Mouse (Mus musculus) gastrocnemius, adult 8-10 months (tissue): Measurements from ENCODE around the gene Ube2cbp. TPM values are rescaled to one million over a fixed set of nuclear protein-coding genes. Genes with fewer than 3 reads are reported as not detected.

Source experiments
- DNase-seq, 2 experiments: peaks; one replicate each; pipeline ENCODE4 v3.0.0; 2022; ENCODE audit warnings: low spot score in 2 of 2
- total RNA-seq, 4 experiments: library from RNA; stranded (reverse); gene quantifications; 2 replicates each; pipeline ENCODE4 v1.2.4; 2022

The Ube2cbp gene
- 1 to 10 TPM; 3.2 to 5.8 (median 3.7) TPM for total RNA-seq

DNA sequence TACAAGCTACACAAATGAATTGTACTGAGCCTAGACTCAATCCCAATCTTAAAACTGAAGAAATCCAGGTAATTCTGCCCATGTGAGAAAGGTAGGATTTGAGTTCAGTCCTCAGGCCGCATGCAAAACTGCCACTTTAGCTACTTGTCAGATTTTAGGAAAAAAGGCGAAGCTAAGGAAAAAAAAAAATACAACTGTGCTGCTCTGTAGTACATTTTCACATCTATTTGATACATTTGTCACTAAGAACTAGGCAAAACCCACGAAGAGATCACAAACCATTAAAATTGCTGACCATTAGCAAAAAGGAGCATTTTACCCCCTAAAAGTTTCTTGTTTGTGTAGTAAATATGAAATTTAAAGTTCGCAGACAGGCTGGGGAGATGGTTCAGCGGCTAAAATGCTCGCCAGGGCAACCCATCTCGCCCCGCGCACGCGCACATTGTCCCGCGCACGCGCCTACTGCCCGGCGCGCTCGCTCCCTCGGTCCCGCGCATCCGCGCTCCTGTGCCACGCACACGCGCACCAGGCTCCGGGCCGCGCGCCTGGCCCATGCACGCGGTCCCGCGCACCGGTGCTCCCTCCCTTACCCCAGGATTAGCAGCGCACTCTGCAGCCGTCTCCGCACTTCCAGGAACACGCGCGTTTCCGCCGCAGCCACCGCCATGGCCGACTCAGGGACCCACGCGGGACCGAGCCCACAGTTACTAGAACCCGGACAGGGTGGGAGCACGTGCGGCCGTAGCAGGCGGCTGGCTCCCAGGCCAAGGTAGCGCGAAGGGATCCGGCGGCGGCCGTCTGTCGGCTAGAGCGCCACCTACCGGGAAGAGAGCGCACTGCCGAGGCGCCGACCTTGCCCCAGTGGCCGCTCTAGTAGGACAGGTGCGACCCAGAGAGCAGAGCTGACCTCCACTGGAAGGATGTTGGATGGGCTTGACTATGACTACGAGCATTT, at the start of gene Ube2cbp:
Gene Ube2cbp, minus strand, starts transcription at position 800 of the 955 bp plus-strand sequence.
- DNase-seq: peak; percentile 72 to 78

DNA sequence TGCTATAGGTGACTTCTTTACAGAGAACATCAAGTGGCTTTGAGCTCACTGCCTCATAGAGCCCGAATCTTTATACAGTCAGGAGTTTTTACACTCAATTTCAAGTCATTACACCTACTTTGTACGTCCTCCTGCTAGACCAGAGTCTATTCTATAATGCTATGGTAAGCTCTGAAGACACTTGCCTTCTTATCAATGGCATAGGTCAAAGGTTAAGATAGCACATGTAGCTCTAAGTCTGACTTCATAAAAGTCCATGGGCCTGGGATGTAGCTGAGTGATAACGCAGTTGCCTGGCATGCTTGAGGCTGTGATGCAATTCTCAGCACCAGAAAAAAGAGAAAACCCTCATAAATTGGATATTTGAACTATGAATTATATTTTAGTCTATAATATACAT, 49.6 kb upstream of the Ube2cbp start:
- no peak for DNase-seq

DNA sequence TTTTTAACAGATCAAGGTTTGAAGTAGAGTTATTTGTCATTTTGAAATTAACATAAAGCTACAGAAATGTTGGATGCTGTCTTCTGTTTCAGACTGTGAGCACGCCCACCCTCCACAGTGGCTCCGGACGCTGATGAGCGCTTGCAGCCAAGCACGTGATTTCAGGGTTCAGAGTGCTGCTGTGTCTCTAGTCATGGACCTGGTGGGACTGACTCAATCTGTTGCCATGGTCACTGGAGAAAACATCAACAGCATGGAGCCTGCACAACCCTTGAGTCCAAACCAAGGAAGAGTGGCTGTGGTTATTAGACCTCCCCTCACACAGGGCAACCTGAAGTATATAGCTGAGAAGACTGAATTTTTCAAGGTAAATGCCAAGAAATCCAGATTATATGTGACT, 49.0 kb upstream of the Ube2cbp start:
- no peak for DNase-seq

DNA sequence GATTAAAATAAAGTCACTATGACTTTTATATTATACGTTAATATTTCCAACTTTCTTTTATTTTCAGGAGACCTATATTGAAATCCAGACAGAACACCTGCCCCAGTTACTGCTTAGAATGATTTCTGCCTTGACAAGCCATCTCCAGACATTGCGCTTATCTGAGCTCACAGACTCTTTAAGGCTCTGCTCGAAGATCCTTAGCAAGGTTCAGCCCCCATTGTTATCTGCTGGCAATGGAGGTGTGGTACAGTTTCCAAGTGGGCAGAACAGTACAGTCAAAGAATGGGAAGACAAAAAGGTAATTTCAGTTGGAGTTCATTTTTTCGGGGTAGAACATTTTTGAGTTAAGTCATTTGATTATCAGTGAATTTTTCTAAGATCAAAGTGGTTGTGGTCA, 42.7 kb upstream of the Ube2cbp start:
- DNase-seq: no peak

DNA sequence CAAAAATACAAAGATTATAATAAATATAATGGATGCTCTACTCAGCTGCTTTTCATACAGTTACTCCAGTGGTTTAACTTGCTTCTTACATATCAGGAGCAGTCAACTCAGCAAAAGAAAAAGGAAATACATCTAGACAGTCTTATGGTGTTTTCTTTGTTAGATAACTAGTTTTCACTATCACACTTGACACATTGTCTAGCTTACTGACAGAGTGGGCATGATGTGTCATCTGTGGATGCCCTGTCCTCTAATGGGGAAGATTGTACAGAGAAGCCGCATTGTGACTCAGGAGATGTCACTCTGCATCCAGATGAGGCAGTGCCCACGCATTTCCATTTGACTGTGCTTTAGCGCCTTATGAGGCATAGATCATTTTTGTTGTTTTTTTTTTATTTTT, 34.3 kb upstream of the Ube2cbp start:
- DNase-seq: no peak

DNA sequence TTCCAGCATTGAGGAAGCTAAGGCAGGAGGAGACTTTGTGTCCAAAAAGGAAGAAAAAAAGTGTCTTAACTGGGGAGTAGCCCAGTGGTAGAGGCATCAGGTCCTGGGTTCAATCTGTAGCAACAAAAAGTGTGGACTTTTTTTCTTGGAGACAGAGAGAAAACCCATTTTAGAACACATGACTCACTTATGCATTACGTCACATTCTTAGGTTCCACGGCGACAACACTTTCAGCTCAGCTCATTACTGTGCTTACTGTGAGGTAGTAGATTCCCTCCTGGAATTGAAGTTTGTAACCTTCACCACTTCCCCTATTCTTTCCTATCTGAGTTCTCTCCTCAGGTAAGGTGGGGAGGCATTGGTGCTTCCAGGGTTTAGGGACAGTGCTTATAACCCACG, 31.5 kb upstream of the Ube2cbp start:
- DNase-seq: no peak

DNA sequence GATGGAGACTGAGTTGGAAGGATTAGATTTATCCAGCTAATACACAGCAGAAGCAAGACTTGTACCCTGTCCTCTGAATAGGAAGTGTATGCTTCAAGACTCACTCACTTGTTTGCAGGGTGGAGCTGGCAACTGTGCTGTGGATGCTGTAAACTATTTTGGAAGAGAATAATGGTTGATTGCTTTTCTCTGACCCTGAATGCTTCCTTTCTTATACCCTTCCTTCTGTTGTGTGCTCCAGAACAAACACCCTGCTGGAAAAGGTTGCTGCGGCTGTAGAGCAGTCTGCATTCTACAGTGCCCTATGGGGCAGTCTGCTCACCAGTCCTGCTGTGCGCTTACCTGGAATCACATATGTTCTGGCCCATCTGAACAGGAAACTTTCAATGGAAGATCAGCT, 27.0 kb upstream of the Ube2cbp start:
- DNase-seq: no peak

DNA sequence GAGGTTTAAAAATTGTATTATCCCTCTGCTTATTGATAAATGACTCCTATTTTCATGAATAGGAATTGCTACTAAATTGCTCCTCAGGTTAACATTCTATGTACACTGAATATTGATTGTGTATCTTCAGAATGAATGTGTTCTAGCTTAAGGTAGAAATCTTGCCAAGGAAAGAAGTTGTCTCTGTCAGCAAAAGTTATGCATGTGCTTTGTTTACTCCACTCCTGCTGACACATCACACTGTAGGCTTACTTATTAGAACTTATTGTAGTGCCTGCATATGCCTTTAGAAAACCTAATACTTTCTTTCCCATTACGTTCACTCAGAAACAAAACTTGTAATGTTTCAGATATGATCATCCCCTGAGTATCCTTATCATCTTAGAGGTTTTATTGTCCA, 17.5 kb upstream of the Ube2cbp start:
- no peak for DNase-seq

DNA sequence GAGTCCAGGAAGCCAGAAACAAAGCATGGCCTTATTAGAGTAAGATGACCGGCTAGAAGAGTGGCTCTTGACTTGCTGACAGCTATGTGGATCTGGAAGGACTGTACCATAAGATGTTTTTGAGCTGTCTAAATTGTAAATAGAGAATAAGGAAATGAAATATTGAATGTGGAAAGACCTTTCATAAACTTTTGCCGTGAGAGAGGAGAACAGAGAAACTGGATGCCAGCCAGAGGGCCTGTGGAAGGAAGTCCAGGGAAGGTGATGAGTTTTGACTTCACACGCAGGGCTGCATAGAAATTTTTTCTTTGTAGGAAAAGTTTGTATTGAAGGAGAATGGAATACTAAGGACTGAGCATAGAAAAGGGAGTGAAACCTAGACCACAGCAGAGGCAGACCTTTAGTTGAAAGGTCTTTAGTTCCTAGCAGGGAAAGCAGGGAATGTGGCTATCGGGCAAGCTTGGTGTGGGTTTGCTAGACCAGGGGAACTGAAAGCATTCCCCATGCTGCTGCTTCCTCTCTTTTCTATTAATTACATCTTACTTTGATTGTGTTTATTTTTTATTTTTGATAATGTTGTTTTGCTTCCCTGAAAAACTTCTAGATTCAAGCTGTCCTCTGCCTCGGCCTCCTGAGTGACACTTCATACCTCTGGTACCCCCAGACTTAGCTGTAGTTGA, 13.8 kb upstream of the Ube2cbp start:
- DNase-seq: no peak

DNA sequence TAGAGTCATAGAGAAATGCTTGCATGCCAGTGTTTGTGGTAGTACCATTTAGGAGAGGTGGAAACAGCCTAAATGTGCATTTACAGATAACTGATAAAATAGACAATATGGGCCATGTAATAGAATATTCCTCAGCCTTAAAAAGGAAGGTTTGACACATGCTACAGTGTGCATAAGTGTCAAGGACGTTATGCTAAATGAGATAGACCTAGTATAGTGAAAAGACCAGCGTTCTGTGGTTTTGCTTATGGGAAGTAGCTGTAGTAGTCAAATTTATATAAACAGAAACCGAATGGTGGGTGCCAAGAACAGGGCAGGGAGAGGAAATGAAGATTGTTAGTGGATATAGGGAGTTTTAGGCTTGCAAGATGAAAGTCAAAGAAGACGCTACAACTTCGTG, 12.0 kb upstream of the Ube2cbp start:
- no peak for DNase-seq

DNA sequence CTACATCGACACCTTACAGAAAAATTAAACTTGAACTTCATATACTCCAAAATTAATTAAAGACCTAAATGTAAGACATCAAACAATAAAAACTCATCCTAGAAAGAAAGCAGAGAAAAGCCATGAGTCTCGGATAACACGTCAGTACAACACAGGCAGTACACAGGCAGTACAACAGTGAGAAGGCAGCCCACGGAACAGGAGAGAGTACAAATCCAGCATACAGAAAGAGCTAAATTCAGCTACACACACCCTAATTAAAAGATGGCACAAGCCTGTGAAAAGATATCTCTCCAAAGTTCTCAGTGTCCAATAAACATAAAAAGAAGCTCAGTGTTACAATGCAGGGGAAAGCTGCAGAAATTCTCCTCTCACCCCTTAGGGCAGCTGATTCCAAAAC, 11.2 kb upstream of the Ube2cbp start:
- DNase-seq: no peak

DNA sequence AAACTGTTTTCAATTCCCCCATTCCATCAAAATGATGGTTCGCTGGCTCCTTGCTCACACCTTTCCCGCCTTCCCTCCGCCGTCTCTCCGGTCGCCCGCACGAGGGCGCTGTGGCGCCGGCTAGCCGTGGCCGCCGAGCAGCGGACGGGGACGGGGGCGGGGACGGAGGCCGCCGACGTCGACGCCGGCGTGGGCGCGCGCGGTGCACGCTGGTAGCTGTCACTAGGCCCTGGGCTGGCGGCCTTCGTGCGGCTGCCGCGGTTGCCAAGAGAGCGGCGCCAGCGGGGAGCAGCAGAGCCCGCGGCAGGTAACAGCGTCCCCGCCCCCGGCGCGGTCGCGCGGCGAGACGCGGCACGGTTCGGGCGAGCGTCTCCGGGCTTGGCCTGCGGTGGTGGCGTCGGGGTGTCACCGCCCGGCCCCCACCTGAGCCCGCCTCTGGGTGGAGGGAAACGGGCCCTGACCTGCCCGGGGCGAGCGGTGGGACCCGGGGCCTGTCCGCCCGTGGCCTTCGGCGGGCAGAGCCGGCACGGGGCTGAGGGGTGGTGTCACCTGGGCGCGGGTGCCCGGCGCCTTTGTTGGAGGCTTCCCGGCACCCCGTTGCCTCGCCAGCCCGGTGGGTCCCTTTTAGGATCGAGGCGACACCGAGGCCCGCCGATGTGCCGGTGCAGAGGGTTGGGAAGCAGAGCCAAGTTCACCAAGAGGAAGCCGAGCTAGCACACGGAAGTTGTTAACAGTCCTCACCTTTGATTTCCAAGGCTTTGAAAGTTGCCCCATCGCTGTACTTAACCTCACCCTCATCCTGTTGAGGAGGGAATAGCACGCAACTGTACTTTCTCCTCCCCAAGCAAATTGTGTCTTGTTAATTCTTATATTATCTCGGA, 2.5 kb upstream of the Ube2cbp start, which contains the start of gene Dop1a:
Gene Dop1a, plus strand, starts transcription at position 165 of the 881 bp plus-strand sequence.
- peak; percentile 79 to 89 for DNase-seq

DNA sequence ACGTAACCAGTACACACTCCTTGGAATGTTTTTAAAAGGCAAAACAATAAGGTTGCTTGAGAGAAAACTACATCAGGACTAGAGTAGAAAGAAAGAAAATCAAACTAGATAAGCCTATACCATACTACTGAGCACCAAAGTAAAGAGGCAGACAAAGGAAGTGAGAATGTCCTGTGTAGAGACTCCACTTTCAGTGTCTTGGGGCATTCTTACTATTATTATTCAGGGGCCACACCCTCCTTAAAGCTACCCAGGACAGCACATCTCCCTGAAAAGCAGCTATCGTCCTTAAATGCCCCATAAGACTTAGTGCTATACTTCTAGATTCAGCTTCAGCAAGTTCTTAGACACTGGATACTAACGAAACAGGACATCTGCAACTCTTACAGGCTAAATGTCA, 11.1 kb downstream of the Ube2cbp start:
- no peak for DNase-seq

DNA sequence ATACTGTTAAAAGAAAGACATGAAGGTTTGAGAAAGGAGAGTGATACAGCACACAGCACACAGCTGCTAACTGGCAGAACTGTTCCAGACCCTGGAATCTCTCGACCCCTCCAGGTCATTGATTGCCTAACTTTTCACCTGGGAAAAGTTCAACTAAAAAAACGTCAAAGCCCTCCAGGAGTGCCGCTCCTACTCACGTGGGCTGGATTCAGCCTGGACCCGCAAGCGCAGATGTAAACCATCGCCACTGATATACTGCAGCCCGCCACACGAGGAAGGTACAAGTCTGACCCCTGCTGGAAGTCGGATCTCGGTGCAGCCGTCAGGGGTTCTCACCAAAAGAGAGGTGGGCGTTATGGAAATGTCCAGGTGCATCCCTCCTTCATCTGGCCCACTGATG, 13.1 kb downstream of the Ube2cbp start:
- peak in 1 of 2 experiments; percentile 15 for DNase-seq

DNA sequence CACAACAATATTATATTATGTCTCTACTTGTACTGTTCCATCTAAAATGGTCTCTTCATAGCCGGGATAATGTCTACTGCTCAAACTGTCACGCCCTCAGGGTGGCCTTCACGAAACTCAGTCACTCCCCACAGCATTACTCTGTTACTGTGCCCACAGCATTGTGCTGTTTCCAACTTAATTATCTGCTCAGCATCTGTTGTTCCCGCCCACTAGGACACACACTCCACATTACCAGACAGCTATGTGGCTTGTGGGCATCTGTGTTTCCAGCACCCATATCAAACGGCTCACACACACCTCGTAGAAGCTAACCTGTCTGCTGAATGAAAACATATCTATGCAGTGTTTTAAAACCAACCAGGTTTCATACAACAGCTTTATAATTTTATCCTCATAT, 13.7 kb downstream of the Ube2cbp start:
- DNase-seq: no peak

DNA sequence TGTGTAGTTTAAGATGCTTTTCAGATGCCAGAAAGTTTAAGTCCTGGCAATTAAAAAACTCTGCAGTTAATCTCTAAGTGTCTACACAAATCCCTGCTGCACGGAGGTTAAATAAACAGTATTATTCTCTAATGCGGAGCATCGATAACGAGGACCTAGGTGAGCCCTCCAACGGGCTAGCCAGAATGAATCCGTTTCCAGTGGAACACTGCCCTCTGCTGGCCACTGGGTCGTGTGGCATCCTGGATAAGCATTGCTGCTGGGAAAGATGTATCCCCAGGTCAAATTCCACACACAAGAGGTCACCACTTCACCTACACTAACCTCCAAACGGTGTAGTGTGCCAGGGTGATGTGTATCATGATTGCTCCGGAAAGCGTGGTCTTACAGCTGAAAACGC, 15.2 kb downstream of the Ube2cbp start:
- DNase-seq: peak; percentile 19 to 20

DNA sequence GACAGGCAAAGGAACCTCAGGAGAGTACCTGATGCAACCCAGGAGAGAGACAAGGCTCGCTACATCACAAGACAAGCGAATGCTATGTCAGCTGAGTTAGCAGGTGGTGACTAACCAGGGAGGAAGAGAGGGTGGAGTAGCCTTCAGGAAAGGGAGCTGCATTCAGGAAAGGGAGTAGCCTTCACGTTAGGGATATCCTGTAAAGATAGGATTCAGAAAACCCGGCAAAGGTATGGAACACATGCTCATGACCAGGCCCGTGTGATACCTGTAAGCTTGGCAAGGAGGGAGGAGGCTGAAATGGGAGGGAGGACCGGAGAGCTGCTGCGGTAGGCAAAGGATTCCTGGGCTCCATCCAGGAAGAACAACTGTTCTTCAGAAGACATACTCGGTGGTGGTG, 17.3 kb downstream of the Ube2cbp start:
- no peak for DNase-seq

DNA sequence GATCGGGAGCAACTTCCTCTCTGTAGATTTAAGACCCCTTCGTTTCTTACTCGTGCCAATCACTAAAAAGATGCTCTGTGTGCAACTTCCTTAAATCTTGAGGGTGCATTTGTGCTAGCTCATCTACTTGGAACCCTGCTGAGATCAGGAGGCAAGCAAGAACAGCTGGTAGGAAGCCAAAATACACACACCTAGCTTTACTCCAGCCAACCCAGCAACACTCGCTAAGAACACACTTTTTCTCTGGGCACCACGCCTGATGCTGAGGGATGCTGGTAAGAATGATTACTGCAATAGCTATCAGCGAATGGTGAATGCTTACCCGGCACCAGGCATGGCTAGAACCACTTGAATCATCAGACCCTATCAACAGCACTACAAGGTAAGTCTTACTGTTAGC, 17.9 kb downstream of the Ube2cbp start:
- no peak for DNase-seq

DNA sequence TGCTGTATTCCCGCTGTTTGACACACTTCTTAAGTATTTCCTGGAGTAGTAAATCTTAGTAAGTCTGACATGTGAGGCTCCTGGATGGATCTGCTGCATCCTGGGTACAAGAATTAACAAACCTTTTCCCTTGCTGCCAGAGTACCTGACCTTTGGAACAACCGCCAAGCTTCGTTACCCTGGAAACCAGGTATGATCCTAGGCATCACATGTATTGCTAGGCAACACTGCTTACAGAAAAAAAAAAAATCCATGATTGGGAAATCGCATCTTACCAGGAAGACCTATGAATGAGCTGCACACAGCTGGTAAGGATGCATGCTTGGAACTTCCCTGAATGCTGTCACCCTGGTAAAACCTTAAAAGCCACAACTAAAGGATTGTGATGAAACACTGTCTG, 22.5 kb downstream of the Ube2cbp start:
- no peak for DNase-seq

DNA sequence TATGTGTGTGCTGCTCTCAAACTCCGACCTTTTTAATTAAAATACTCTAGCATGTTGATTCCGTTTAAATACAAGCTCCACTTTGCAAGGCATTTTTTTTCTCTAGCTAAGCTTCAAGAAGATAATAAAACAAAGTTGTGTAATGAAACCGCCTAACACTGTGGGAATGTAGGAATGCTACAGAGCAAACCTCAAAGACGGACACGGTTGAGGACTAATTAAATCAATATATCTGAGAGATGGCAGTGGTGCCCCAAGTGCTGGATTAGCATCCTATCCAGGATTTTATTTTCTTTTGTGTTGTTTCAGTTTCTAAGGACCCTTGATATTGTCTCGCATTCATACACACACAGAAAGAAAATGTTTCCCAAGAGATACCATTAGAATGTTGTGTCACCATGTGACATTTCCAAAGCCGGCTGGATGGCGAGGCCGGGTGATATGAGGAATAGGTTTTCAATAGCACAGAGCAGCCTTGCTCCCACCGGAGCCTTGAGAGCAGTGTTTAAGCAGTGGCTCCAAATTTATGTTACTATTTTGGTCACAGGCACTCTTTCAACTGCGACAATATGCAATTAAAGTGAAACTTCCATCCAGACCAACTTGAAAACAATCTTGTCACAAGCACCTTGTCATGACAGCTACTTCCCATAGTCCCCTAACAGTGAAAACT, 26.3 kb downstream of the Ube2cbp start:
- no peak for DNase-seq

DNA sequence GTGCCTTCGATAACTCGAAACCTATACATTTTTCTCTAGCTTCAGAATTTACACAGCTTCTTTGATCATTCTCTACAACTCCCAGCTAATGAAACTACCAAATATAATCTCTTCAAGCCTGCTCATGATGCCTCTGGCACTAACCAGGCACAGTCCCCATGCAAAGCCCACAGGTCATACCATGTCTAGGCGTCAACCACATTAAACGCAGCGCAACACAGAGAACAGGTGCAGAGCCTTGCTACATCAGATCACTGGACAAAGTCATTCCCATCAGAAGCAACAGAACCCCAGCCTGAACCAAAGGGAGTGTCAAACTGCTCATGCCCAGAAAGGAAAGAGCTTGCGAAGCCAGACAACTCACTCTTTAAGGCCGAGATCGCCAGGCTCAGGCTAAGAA, 28.1 kb downstream of the Ube2cbp start:
- no peak for DNase-seq
